Mouse (Mus musculus): ENCODE measurements around the gene Mgat4b. TPM values are rescaled to one million over a fixed set of nuclear protein-coding genes. Genes with fewer than 3 reads are reported as not detected.

Gene Mgat4b
- total RNA-seq, 2 experiments from 2014 or later: 91.2 to 93.0 TPM

- no peak for DNase-seq (ENCODE audit: low spot score in 2 of 2)
- H3K27ac ChIP-seq: peak overlapping the region; percentile 6; the same call in 1 of the 2 replicates
- TF ChIP-seq CTCF (conservative IDR thresholded peaks at IDR 0.05): no peak
- H3K4me3 ChIP-seq: no peak overlapping the region
Observed at GRCm38 (mm10) chr11:50206037-50206436, 4.7 kb upstream of the Mgat4b start.

- no peak overlapping the region for H3K4me3 ChIP-seq
- DNase-seq (ENCODE audit: low spot score in 2 of 2): no peak
- H3K27ac ChIP-seq: no peak overlapping the region
- no peak for TF ChIP-seq CTCF (conservative IDR thresholded peaks at IDR 0.05)
Observed at GRCm38 (mm10) chr11:50207344-50207743, 3.3 kb upstream of the Mgat4b start.

DNA sequence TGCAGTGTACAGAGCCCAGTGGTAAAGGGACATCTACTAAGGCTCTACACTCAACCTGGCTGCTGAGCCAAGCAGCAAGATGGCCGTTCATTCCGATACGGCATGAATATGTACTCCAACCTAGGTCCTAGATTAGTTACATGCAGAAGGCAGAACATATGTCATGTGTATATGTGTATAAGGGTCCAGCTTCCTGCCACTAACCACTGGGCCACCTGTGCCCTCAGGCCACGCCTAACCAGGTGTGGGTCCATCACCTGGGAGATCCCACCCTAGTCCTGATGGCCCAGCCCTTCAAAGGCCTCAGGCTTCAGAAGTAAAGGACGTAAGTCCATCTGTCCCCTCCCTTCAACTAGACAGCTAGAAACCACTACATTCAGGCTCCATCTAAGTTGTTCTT lies 2.7 kb upstream of the Mgat4b start:
- DNase-seq (ENCODE audit: low spot score in 2 of 2): no peak
- Histone ChIP-seq H3K4me3 (peak overlapping the region; percentile 32; the same call in 1 of the 2 replicates), H3K27ac (no peak overlapping the region)
- TF ChIP-seq CTCF (conservative IDR thresholded peaks at IDR 0.05): no peak

DNA sequence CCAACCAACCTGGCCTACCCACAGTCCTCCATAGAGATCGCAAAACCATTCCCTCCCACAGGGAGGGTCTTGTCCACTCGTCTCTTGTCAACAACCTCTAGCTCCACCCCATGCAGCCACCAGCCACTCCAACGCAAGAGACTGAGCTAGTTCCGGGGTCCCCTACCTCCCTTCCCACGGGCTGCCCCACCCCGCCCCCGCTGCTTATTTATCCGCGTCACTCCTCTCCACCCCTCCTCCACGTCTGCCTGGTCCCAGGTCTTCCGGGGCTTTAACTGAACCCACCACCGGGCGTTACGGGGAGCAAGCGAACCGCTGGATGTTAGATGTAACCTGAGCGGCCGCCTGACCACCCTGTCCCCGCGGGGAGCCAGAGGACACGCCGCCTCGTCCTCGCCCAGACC lies 587 bp upstream of the Mgat4b start:
- DNase-seq (ENCODE audit: low spot score in 2 of 2): peak; percentile 84 to 91
- TF ChIP-seq CTCF (conservative IDR thresholded peaks at IDR 0.05): no peak
- Histone ChIP-seq H3K27ac (peak overlapping the region; percentile 100), H3K4me3 (peak overlapping the region; percentile 100)

GRCm38 (mm10) chr11:50211322-50212059 lies 801 bp downstream of the Mgat4b start:
- TF ChIP-seq CTCF (conservative IDR thresholded peaks at IDR 0.05): no peak
- Histone ChIP-seq H3K4me3 (peak overlapping the region; percentile 100), H3K27ac (peak overlapping the region; percentile 100)
- DNase-seq (ENCODE audit: low spot score in 2 of 2): no peak

GRCm38 (mm10) chr11:50212060-50212739 lies 1.5 kb downstream of the Mgat4b start:
- TF ChIP-seq CTCF (conservative IDR thresholded peaks at IDR 0.05): no peak
- DNase-seq (ENCODE audit: low spot score in 2 of 2): no peak
- Histone ChIP-seq H3K27ac (peak overlapping the region; percentile 87), H3K4me3 (peak overlapping the region; percentile 24)

GRCm38 (mm10) chr11:50212848-50213758 lies 2.4 kb downstream of the Mgat4b start:
- TF ChIP-seq CTCF (conservative IDR thresholded peaks at IDR 0.05): no peak
- DNase-seq (ENCODE audit: low spot score in 2 of 2): peak in 1 of 2 experiments; percentile 67
- Histone ChIP-seq H3K4me3 (peak overlapping the region; percentile 37), H3K27ac (peak overlapping the region; percentile 87)

- no peak for DNase-seq (ENCODE audit: low spot score in 2 of 2)
- peak; percentile 33; the same call in 1 of the 2 replicates for TF ChIP-seq CTCF (conservative IDR thresholded peaks at IDR 0.05)
- H3K27ac ChIP-seq: no peak overlapping the region
- no peak overlapping the region for H3K4me3 ChIP-seq
Observed at GRCm38 (mm10) chr11:50214631-50215030, 3.9 kb downstream of the Mgat4b start.

DNA sequence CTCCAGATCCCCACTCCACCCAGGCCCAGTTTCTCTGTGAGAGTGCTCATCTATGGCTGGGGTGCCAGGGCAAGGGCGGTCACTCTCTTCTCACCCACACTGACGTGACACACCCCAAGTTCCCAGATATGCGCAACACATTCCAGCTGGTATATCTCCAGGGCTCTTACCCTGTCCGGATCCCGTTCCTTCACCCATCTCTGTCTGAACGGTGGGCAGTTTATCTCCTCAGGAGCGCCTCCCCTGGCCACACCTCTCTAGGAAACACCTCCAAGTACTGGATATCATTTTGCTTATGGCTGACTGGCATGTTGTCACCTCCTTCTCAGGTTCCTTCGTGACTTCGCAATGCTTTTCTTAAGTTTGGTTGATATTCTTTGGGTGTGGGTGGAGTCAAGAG lies 4.9 kb downstream of the Mgat4b start:
- TF ChIP-seq CTCF (conservative IDR thresholded peaks at IDR 0.05): no peak
- Histone ChIP-seq H3K27ac (peak overlapping the region; percentile 21), H3K4me3 (peak overlapping the region; percentile 1; the same call in 1 of the 2 replicates)
- DNase-seq (ENCODE audit: low spot score in 2 of 2): no peak

GRCm38 (mm10) chr11:50216724-50217366 lies 6.2 kb downstream of the Mgat4b start:
- H3K27ac ChIP-seq: peak overlapping the region; percentile 51; the same call in 1 of the 2 replicates
- H3K4me3 ChIP-seq: no peak overlapping the region
- no peak for DNase-seq (ENCODE audit: low spot score in 2 of 2)
- TF ChIP-seq CTCF (conservative IDR thresholded peaks at IDR 0.05): no peak

DNA sequence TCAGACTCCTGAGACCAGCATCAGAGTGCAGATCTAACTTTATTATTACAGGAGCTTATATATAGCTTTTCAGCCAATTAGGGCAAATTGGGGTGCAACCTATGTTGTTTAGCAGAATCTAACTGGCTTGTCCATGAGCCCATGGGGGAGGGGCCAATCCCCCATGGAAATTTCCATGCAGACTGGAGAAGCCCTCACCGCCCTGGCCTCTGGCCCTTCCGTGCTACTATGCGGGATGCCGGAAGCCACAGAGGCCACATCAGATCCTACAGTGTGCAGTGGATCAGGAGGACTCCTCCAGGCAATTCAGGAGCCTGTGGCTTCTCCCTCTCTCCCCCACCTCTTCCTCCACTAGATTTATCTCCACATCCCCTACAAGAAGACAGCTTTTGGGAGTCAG lies 7.1 kb downstream of the Mgat4b start:
- no peak for TF ChIP-seq CTCF (conservative IDR thresholded peaks at IDR 0.05)
- DNase-seq (ENCODE audit: low spot score in 2 of 2): no peak
- Histone ChIP-seq H3K27ac (no peak overlapping the region), H3K4me3 (no peak overlapping the region)

- peak; percentile 60 for TF ChIP-seq CTCF (conservative IDR thresholded peaks at IDR 0.05)
- H3K27ac ChIP-seq: no peak overlapping the region
- DNase-seq (ENCODE audit: low spot score in 2 of 2): no peak
- no peak overlapping the region for H3K4me3 ChIP-seq
Observed at GRCm38 (mm10) chr11:50219833-50220232, 9.1 kb downstream of the Mgat4b start.
